Mouse (Mus musculus) C2C12 (cell line): ENCODE data around the gene Usp6nl. TPM values are rescaled to one million over a fixed set of nuclear protein-coding genes. Genes with fewer than 3 reads are reported as not detected.

Experiments used
- H3K27me3 ChIP-seq: one replicate; pipeline ENCODE4 v1.6.1; 2011; ENCODE audit not compliant: control insufficient read depth, insufficient read depth, insufficient read length
- H3K36me3 ChIP-seq: one replicate; pipeline ENCODE4 v1.6.1; 2011; ENCODE audit not compliant: control insufficient read depth, insufficient read depth
- H3K4me3 ChIP-seq: one replicate; pipeline ENCODE4 v1.5.1; 2011; ENCODE audit warnings: mild to moderate bottlenecking, control low read depth; ENCODE audit not compliant: poor library complexity, insufficient read depth, severe bottlenecking
- H3K79me2 ChIP-seq: one replicate; pipeline ENCODE4 v1.6.1; 2011; ENCODE audit not compliant: control insufficient read depth, insufficient read depth
- H3K79me3 ChIP-seq: one replicate; pipeline ENCODE4 v1.6.1; 2011; ENCODE audit warnings: low read depth, control low read depth
- H3ac ChIP-seq: one replicate; pipeline ENCODE3; 2011; ENCODE audit warnings: low read depth; ENCODE audit not compliant: control insufficient read depth, insufficient read length
- CEBPB ChIP-seq: IDR thresholded peaks from one replicate; pipeline ENCODE4 v1.6.1; 2011; ENCODE audit warnings: low read depth, mild to moderate bottlenecking, control low read depth, moderate library complexity
- CTCF ChIP-seq: IDR thresholded peaks from one replicate; pipeline ENCODE4 v1.5.1; 2011; ENCODE audit not compliant: control insufficient read depth, insufficient read depth, insufficient read length
- FOSL1 ChIP-seq: IDR thresholded peaks from one replicate; pipeline ENCODE4 v1.8.0; 2011; ENCODE audit warnings: mild to moderate bottlenecking, low read length; ENCODE audit not compliant: poor library complexity, insufficient read depth, severe bottlenecking
- MAX ChIP-seq: IDR thresholded peaks from one replicate; pipeline ENCODE4 v1.6.1; 2011; ENCODE audit warnings: mild to moderate bottlenecking, control low read depth
- MYOD1 ChIP-seq: IDR thresholded peaks from one replicate; pipeline ENCODE4 v1.6.1; 2011; ENCODE audit warnings: low read depth; ENCODE audit not compliant: control insufficient read depth, insufficient read length
- MYOG ChIP-seq: IDR thresholded peaks from one replicate; pipeline ENCODE4 v1.6.1; 2011; ENCODE audit not compliant: control insufficient read depth, insufficient read length; ENCODE audit errors: extremely low read depth
- USF1 ChIP-seq: IDR thresholded peaks from one replicate; pipeline ENCODE4 v1.6.1; 2011; ENCODE audit warnings: low read depth, mild to moderate bottlenecking, control low read depth, moderate library complexity
- polyA plus RNA-seq: library from polyadenylated mRNA; unstranded; fragments of >200 nt; fragmentation: generic; extraction: Trizol; gene quantifications from one replicate; pipeline ENCODE4 v1.2.1, GENCODE M21; 2012; ENCODE audit warnings: missing spikeins

Usp6nl gene
- polyA plus RNA-seq, 1 experiment, result 6.1 TPM

GRCm38 (mm10) chr2:6473829-6474228 lies 151.4 kb downstream of the Usp6nl start:
- H3K79me3 ChIP-seq, result no peaks in the 10 kb centered on the region
- TF ChIP-seq MYOD1, result no peak
- no peak for TF ChIP-seq CEBPB
- TF ChIP-seq USF1, result no peak
- TF ChIP-seq CTCF, result no peak
- TF ChIP-seq FOSL1, result no peak
- TF ChIP-seq MYOG, result no peak
- TF ChIP-seq MAX, result no peak
- peaks cover 3% of the 10 kb centered on the region for H3K27me3 ChIP-seq
- H3K36me3 ChIP-seq, result no peaks in the 10 kb centered on the region
- no peak overlapping the region for H3ac ChIP-seq
- no peaks in the 10 kb centered on the region for H3K79me2 ChIP-seq
- H3K4me3 ChIP-seq, result no peak overlapping the region

DNA sequence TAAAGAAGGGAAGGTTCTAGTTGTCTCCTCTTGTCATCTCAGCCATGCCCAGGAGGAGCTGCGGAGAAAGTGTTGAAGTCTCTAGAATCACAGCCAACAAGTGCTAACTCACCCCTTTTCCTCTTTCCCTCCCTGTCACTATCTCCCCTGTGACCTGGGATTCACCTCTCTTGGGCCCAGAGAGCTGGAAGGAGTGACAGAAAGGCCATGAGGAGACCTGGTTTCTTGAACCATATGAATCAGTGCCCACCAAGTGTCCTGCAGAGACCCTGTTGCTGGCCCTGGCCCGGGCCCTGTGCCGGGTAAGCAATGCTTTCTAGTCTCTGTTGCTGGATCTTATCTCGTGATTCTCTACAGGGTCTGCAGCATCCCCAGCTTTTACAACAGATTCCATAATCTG lies 155.4 kb downstream of the Usp6nl start:
- no peaks in the 10 kb centered on the region for H3K36me3 ChIP-seq
- H3ac ChIP-seq, result no peak overlapping the region
- H3K79me2 ChIP-seq, result no peaks in the 10 kb centered on the region
- TF ChIP-seq CEBPB, result no peak
- no peak for TF ChIP-seq MAX
- TF ChIP-seq FOSL1, result no peak
- no peak for TF ChIP-seq MYOD1
- TF ChIP-seq MYOG, result no peak
- no peak for TF ChIP-seq CTCF
- no peak overlapping the region for H3K4me3 ChIP-seq
- no peaks in the 10 kb centered on the region for H3K27me3 ChIP-seq
- no peaks in the 10 kb centered on the region for H3K79me3 ChIP-seq

DNA sequence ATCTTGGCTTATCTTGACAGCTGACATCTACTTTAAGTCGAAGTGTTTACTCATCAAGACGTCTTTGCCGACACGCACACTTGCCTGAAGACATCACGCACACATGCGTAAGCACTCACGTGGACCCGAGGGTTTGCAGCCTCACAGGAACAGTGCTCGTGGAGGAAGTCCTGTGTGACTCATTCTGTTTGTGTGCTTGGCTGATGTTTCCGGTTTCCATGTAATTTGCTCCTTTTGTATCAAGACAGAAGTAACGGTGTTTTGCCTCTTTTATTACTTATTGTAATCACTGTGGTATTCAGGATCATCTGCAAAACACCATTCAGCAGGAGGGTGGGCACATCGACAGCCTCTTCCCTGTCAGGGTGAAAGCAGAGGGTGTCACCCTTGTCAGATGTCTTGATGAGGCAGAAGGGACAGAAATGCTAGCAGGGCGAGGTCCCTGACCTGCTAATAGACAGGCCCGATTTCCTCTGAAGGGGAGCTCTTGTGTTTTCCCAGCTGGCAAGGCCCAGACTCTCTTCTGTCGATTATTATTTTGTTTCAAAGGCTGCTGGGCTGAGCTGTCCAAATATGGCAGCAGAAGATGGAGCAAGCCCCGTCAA lies 156.0 kb downstream of the Usp6nl start:
- Histone ChIP-seq H3ac (no peak overlapping the region), H3K27me3 (no peaks in the 10 kb centered on the region), H3K79me2 (no peaks in the 10 kb centered on the region), H3K36me3 (no peaks in the 10 kb centered on the region), H3K4me3 (no peak overlapping the region), H3K79me3 (no peaks in the 10 kb centered on the region)
- TF ChIP-seq MYOG, result no peak
- no peak for TF ChIP-seq USF1
- TF ChIP-seq MAX, result no peak
- TF ChIP-seq CTCF, result no peak
- no peak for TF ChIP-seq FOSL1
- TF ChIP-seq MYOD1, result no peak
- TF ChIP-seq CEBPB, result no peak

- Histone ChIP-seq H3K4me3 (no peak overlapping the region), H3K27me3 (no peaks in the 10 kb centered on the region), H3K36me3 (no peaks in the 10 kb centered on the region), H3ac (no peak overlapping the region), H3K79me2 (no peaks in the 10 kb centered on the region), H3K79me3 (no peaks in the 10 kb centered on the region)
- no peak for TF ChIP-seq MAX
- TF ChIP-seq MYOG, result no peak
- no peak for TF ChIP-seq FOSL1
- TF ChIP-seq CTCF, result no peak
- TF ChIP-seq USF1, result no peak
- no peak for TF ChIP-seq MYOD1
- TF ChIP-seq CEBPB, result no peak
Measured at GRCm38 (mm10) chr2:6478966-6479391, 156.5 kb downstream of the Usp6nl start.

DNA sequence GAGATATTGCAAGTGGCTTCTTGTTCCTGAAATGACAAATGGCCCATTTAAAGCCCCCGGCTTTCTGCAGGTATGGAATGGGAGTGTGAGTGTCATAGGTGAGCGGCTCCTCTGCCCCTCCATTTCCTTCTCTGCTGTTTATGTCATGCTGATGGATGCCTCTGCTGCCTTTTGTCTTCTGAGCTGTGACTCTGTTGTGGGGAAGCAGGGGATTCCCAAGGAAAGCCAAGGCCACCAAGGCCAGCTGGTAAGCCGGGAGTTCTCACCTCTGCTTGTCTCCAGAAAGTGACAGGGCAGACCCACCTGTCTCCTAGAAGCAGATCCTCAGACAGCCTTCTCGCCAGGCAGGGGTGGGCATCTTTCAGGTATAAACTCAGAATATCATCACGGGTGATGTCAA lies 157.2 kb downstream of the Usp6nl start:
- no peak for TF ChIP-seq CTCF
- TF ChIP-seq USF1, result no peak
- TF ChIP-seq MAX, result no peak
- no peak for TF ChIP-seq CEBPB
- TF ChIP-seq FOSL1, result no peak
- TF ChIP-seq MYOG, result no peak
- TF ChIP-seq MYOD1, result no peak
- Histone ChIP-seq H3K27me3 (no peaks in the 10 kb centered on the region), H3K79me2 (no peaks in the 10 kb centered on the region), H3K4me3 (no peak overlapping the region), H3K79me3 (no peaks in the 10 kb centered on the region), H3ac (no peak overlapping the region), H3K36me3 (no peaks in the 10 kb centered on the region)

DNA sequence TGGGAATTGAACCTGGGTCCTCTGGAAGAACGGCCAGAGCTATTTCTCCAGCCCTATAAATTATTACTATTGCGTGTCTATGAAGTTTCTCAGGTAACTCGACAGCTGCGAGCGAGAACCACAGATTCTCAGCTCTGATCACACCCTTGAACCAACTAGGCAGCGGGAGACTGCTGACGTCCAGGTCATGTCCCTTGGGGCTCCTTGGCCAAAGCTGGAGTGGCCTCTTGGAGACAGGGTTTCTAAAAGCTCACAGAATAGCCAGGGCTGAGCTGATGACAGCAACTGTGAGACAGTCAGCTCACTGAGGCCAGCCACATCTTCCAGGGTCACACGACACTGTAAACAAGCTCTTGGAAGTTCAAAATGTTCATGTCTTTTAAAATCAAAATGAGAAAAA lies 159.5 kb downstream of the Usp6nl start:
- no peaks in the 10 kb centered on the region for H3K36me3 ChIP-seq
- no peak overlapping the region for H3K4me3 ChIP-seq
- H3K79me2 ChIP-seq, result no peaks in the 10 kb centered on the region
- H3ac ChIP-seq, result no peak overlapping the region
- H3K27me3 ChIP-seq, result no peaks in the 10 kb centered on the region
- TF ChIP-seq FOSL1, result no peak
- TF ChIP-seq CEBPB, result no peak
- H3K79me3 ChIP-seq, result no peaks in the 10 kb centered on the region
